Mouse (Mus musculus) NIH3T3 (cell line): ENCODE measurements around the gene Ccdc171.

Source experiments
- DNase-seq: peaks from one replicate; pipeline ENCODE4 v3.0.0-alpha.2; 2012; ENCODE audit warnings: low read depth

The Ccdc171 gene

GRCm38 (mm10) chr4:83797976-83798375 lies 272.6 kb downstream of the Ccdc171 start:
- DNase-seq, result no peak

- no peak for DNase-seq
Measured at GRCm38 (mm10) chr4:83798674-83799430, 273.5 kb downstream of the Ccdc171 start.

GRCm38 (mm10) chr4:83800402-83800801 lies 275.1 kb downstream of the Ccdc171 start:
- no peak for DNase-seq

GRCm38 (mm10) chr4:83816925-83817324 lies 291.6 kb downstream of the Ccdc171 start:
- DNase-seq, result no peak

- no peak for DNase-seq
Measured at GRCm38 (mm10) chr4:83829718-83830459, 304.5 kb downstream of the Ccdc171 start.

- DNase-seq, result peak; percentile 72
Measured at GRCm38 (mm10) chr4:83830891-83831880, 305.8 kb downstream of the Ccdc171 start.

GRCm38 (mm10) chr4:83839077-83839476 lies 313.7 kb downstream of the Ccdc171 start:
- DNase-seq, result no peak

- no peak for DNase-seq
Measured at GRCm38 (mm10) chr4:83846304-83846703, 321.0 kb downstream of the Ccdc171 start.

- no peak for DNase-seq
Measured at GRCm38 (mm10) chr4:83853885-83854284, 328.5 kb downstream of the Ccdc171 start.

- peak; percentile 41 for DNase-seq
Measured at GRCm38 (mm10) chr4:83861706-83862105, 336.4 kb downstream of the Ccdc171 start.

GRCm38 (mm10) chr4:83862295-83862694 lies 336.9 kb downstream of the Ccdc171 start:
- DNase-seq, result no peak

- no peak for DNase-seq
Measured at GRCm38 (mm10) chr4:83876600-83876999, 351.3 kb downstream of the Ccdc171 start.

GRCm38 (mm10) chr4:83878236-83878635 lies 352.9 kb downstream of the Ccdc171 start:
- DNase-seq, result no peak

- DNase-seq, result no peak
Measured at GRCm38 (mm10) chr4:83888459-83889054, 363.2 kb downstream of the Ccdc171 start.

GRCm38 (mm10) chr4:83902081-83902645 lies 376.8 kb downstream of the Ccdc171 start:
- DNase-seq, result no peak
